Mouse (Mus musculus) kidney, adult 11 months (tissue): ENCODE measurements around the gene Atp1b3.
"Not testable (repeated sequence)": the region's sequence is repeated elsewhere in the genome, so short reads cannot be mapped to it uniquely, and the experiment has no call there.

Source experiments
- DNase-seq: peaks from one replicate; pipeline ENCODE4 v3.0.0; 2022

Atp1b3 gene

GRCm38 (mm10) chr9:96363581-96364140, 581 bp downstream of the Atp1b3 start:
- peak; percentile 72 for DNase-seq

- no peak for DNase-seq
Measured at GRCm38 (mm10) chr9:96360056-96360455, 4.2 kb downstream of the Atp1b3 start.

GRCm38 (mm10) chr9:96353799-96354198, 10.4 kb downstream of the Atp1b3 start:
- DNase-seq = no peak

- DNase-seq = no peak
Measured at GRCm38 (mm10) chr9:96353121-96353769, 11.0 kb downstream of the Atp1b3 start.

GRCm38 (mm10) chr9:96351771-96352170, 12.5 kb downstream of the Atp1b3 start:
- DNase-seq = not testable (repeated sequence)

- no peak for DNase-seq
Measured at GRCm38 (mm10) chr9:96350476-96350875, 13.8 kb downstream of the Atp1b3 start.

- DNase-seq = peak; percentile 50
Measured at GRCm38 (mm10) chr9:96350010-96350409, 14.2 kb downstream of the Atp1b3 start.

GRCm38 (mm10) chr9:96348885-96349284, 15.4 kb downstream of the Atp1b3 start:
- DNase-seq = no peak

- no peak for DNase-seq
Measured at GRCm38 (mm10) chr9:96345750-96346149, 18.5 kb downstream of the Atp1b3 start.

- no peak for DNase-seq
Measured at GRCm38 (mm10) chr9:96331146-96331545, 33.1 kb downstream of the Atp1b3 start.

GRCm38 (mm10) chr9:96328226-96328625, 36.0 kb downstream of the Atp1b3 start:
- DNase-seq = no peak

GRCm38 (mm10) chr9:96326496-96326923, 37.7 kb downstream of the Atp1b3 start:
- peak; percentile 17 for DNase-seq

- DNase-seq = peak; percentile 52
Measured at GRCm38 (mm10) chr9:96324502-96324901, 39.7 kb downstream of the Atp1b3 start.

- no peak for DNase-seq
Measured at GRCm38 (mm10) chr9:96322411-96323152, 41.7 kb downstream of the Atp1b3 start.

- no peak for DNase-seq
Measured at GRCm38 (mm10) chr9:96320551-96320980, 43.7 kb downstream of the Atp1b3 start.

GRCm38 (mm10) chr9:96319333-96319732, 44.9 kb downstream of the Atp1b3 start:
- no peak for DNase-seq

GRCm38 (mm10) chr9:96312074-96312473, 52.2 kb downstream of the Atp1b3 start:
- DNase-seq = no peak

- no peak for DNase-seq
Measured at GRCm38 (mm10) chr9:96308816-96309215, 55.4 kb downstream of the Atp1b3 start.

GRCm38 (mm10) chr9:96299324-96300008, 64.8 kb downstream of the Atp1b3 start:
- no peak for DNase-seq

GRCm38 (mm10) chr9:96292144-96292543, 72.1 kb downstream of the Atp1b3 start:
- no peak for DNase-seq

- DNase-seq = no peak
Measured at GRCm38 (mm10) chr9:96284916-96285315, 79.3 kb downstream of the Atp1b3 start.
